Mouse (Mus musculus) gastrocnemius, adult 8-10 months (tissue): ENCODE data around the gene Agap2. TPM values are rescaled to one million over a fixed set of nuclear protein-coding genes. Genes with fewer than 3 reads are reported as not detected.
"Not testable (repeated sequence)": the region's sequence is repeated elsewhere in the genome, so short reads cannot be mapped to it uniquely, and the experiment has no call there.

Experiments
- DNase-seq, 2 experiments: peaks; one replicate each; pipeline ENCODE4 v3.0.0; 2022; ENCODE audit warnings: low spot score in 2 of 2
- total RNA-seq, 4 experiments: library from RNA; stranded (reverse); gene quantifications; 2 replicates each; pipeline ENCODE4 v1.2.4; 2022

Agap2 gene
- total RNA-seq, 4 experiments from 2014 or later, result 0.60 to 1.7 (median 1.0) TPM

DNA sequence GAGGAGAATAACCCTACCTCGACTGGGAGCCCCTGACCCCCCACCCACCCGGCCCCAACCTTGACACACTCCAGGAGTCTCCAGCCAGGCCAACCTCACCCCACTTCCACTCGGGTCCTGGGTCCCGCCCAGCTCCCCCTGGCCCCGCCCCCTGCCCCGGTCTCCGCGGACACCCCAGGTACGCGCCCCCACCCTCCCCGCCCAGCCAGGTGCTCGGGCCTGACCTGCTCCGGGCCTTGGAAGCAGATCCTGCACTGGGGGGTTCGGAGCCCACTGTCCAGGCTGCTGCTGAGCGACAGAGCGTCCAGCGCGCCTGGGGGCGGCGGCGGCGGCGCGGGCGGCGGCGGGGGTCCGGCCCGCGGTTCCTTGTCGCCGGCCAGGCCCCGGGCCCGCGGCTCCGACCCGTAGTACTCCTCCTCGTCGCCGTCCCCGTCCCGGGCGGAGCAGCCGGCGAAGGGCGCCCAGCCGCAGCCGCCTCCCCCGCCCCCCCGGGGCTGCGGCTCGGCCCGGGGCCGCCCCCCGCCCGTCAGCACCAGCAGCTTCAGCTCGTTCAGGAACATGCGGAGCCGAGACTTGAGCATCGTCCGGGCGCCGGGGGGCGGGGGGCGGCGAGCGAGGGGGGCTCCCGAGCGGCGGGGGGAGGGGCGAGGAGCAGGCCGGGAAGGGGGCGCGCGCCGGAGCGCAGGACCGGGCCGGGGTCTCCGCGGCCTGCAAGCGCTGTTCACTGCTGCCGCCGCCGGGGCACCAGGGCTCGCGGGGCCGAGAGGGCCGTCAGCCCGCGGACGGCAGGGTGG lies 15.7 kb upstream of the Agap2 start:
- DNase-seq, result no peak

- DNase-seq, result no peak
Measured at GRCm38 (mm10) chr10:127059968-127060916, 14.8 kb upstream of the Agap2 start, which contains the start of gene March9. March9 (minus strand) TSS chr10:127060184.

DNA sequence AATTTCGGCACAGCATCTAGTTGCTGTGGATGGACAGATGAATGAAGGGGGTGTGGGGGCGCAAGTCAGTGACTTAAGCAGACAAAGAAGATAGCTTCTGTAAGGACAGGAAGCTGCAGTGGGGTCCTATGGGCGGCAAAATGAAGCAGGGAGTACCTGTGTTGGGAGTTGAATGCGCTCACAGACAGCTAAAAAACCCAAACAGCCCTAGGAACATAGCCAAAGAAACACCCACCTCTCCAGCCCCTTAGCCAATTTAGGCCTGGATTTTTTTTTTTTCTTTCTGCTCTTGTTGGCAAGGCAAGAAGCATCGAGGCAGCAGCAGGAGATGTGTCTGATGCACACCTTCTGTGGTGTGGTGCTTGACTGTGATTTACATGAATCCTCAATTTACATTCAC lies 14.0 kb upstream of the Agap2 start:
- no peak for DNase-seq

- DNase-seq, result no peak
Measured at GRCm38 (mm10) chr10:127061513-127061912, 13.6 kb upstream of the Agap2 start.

DNA sequence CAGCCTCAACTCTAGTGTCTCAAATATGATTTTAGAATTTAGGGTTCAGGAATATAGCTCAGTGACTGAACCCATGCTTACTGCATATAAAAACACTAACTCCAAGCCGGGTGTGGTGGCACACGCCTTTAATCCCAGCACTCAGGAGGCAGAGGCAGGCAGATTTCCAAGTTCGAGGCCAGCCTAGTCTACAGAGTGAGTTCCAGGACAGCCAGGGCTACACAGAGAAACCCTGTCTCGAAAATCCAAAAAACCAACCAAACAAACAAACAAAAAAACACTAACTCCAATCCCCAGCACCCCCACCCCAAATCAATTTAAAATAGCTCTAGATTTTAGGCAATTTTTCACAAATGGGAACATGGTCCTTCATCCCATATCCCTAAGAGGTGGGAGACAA lies 13.0 kb upstream of the Agap2 start:
- DNase-seq, result not testable (repeated sequence)

DNA sequence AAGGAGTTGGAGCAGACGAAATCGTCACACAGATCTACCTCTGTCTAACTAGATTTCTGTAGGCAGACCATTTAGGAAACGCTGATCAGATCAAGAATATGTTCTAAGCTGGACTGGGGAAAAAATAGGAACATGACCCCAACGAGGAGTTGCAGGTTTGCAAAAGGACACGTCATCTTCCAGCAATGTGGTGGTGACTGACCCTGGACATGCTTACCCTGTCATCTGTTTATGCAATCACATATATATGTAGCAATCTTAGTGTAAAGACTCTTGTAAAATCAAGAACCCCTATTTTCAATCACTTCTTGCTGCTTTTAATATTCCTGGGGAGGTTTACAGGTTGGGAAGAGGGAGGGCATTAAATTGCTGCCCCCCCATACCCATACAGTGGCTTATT lies 12.6 kb upstream of the Agap2 start:
- DNase-seq, result no peak

DNA sequence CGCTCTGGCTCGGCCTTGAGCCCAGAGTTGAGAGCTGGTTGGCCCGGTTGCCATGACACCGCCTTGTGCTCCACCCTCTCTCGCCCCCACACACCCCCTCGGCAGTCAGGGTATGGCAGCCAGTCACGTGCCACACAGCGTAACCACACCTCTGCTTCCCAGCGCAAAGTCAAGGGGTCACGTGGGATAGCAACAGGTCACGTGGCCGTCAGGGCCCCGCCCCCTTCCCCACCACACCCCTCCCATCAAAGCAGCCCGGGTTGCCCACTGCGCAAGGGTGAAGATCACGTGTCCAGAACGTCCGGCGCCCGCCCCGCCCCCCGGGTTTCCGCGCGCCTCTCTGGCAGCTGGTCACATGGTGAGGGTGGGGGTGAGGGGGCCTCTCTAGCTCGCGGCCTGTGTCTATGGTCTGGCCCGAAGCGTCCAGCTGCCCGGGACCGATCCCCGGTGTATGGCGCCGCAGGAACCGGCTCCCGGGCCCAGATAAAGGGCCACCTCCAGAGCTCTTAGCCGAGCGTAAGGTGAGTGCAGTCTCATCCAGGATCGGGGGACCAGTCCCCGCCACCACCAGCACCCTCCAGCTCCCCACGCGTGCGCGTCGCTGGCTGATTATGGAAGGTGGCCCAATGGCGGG lies 11.7 kb upstream of the Agap2 start, which contains the start of gene Cdk4:
TSS of gene Cdk4 (plus strand) at position 296 of the 634 bp plus-strand sequence.
- peak; percentile 97 to 98 for DNase-seq

DNA sequence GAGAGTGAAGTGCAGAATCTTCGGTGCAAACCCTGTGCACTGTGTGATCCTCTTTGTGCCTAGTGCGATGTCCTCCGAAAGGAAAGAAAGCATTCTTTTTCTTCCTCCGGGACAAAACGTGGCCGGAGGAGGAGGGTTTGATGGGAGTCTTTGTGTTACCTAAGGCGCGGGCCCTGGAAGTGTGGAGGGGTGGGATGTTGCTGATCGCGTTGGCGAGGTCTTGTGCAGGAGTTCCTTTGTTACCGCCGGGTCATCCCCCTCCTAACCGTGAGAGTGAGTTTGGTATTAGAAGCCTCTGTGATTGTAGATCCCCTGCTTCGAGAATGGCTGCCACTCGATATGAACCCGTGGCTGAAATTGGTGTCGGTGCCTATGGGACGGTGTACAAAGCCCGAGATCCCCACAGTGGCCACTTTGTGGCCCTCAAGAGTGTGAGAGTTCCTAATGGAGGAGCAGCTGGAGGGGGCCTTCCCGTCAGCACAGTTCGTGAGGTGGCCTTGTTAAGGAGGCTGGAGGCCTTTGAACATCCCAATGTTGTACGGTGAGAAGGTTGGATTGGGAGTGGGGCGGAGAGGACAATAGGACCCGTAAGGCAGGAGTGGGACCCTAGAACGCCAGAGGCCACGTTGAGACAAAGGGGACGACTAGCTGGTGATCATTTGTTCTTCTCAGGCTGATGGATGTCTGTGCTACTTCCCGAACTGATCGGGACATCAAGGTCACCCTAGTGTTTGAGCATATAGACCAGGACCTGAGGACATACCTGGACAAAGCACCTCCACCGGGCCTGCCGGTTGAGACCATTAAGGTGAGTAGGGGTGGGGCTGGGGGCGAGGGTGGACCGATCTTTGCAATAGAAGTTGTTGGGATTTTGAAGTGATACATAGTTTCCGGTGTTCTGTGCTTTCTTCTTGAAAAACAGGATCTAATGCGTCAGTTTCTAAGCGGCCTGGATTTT lies 10.9 kb upstream of the Agap2 start:
- DNase-seq, result no peak

DNA sequence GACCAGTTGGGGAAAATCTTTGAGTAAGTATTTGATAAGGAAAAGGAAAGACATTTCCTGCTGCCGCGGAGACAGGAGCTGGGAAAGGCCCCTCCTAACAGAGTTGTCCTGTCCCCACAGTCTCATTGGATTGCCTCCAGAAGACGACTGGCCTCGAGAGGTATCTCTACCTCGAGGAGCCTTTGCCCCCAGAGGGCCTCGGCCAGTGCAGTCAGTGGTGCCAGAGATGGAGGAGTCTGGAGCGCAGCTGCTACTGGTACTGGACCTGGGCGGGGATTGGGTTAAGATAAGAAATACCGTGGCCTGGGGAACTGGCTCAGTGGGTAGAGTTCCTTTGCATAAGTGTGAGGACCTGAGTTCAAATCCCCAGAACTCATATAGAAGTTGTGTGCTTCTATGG lies 9.1 kb upstream of the Agap2 start:
- DNase-seq, result no peak

DNA sequence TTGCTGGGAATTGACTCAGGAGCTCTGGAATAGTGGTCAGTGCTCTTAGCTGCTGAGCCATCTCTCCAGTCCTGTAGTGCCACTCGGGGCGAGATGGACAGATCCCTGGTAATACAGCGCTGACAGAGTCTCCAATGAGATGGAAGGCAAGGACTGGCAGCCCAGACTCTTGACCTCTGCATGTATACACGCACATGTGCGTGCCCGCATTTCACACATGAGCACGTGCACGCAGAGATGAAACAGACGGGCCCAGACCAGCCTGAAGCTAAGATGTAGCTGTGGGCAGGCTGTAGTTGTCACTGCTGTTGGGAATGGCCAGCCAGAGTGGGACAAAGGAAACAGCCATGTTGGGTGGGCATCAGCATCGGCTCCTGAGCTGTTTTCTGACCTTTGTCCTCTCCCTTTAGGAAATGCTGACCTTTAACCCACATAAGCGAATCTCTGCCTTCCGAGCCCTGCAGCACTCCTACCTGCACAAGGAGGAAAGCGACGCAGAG lies 8.5 kb upstream of the Agap2 start:
- no peak for DNase-seq

- DNase-seq, result no peak
Measured at GRCm38 (mm10) chr10:127068360-127069038, 6.6 kb upstream of the Agap2 start.

- no peak for DNase-seq
Measured at GRCm38 (mm10) chr10:127069281-127070189, 5.5 kb upstream of the Agap2 start.

- DNase-seq, result peak; percentile 82 to 84
Measured at GRCm38 (mm10) chr10:127070190-127071121, 4.6 kb upstream of the Agap2 start, which contains the start of gene Tspan31. Tspan31 (minus strand) TSS chr10:127070264.

- no peak for DNase-seq
Measured at GRCm38 (mm10) chr10:127071203-127071602, 3.9 kb upstream of the Agap2 start.

- not testable (repeated sequence) for DNase-seq
Measured at GRCm38 (mm10) chr10:127072270-127072669, 2.8 kb upstream of the Agap2 start.

GRCm38 (mm10) chr10:127072969-127073368 lies 2.1 kb upstream of the Agap2 start:
- DNase-seq, result not testable (repeated sequence)

- no peak for DNase-seq
Measured at GRCm38 (mm10) chr10:127073981-127074380, 1.1 kb upstream of the Agap2 start.
